Mouse (Mus musculus): ENCODE results near the gene Cic. TPM values are rescaled to one million over a fixed set of nuclear protein-coding genes. Genes with fewer than 3 reads are reported as not detected.
A peak's percentile ranks its signal among the peaks of the same experiment; 100 is the strongest.

Cic gene
- polyA plus RNA-seq, 1 experiment from 2014 or later, result 30.8 TPM

GRCm38 (mm10) chr7:25301063-25301462, 33.6 kb downstream of the Cic start, which contains the start of gene Prr19:
Prr19 (plus strand) TSS chr7:25301411.
- 0 out of 2 replicates have a peak, but pooled peaks have one; percentile 31 for ATAC-seq (ENCODE audit: low FRiP score, low TSS enrichment)
- H3K27me3 ChIP-seq (ENCODE audit: insufficient read depth, low read length), result no peaks in the 10 kb centered on the region; the same call in 1 of the 2 replicates
- H3K9ac ChIP-seq (replicated peaks; ENCODE audit: low read length), result no peak within 1 kb of the TSS
- H3K27ac ChIP-seq (ENCODE audit: low read length), result no peak within 1 kb of the TSS
- no peak within 1 kb of the TSS for H3K4me3 ChIP-seq (ENCODE audit: low read length)
- H3K4me2 ChIP-seq (replicated peaks; ENCODE audit: low read depth, low read length), result no peak within 1 kb of the TSS
- 0 out of 2 replicates have a peak, but pooled peaks cover 1% of the 10 kb centered on the region for H3K36me3 ChIP-seq (ENCODE audit: insufficient read depth, low read length)
- WGBS, result 64% methylated on average over 17 of the region's 19 CpGs
- no peaks in the 10 kb centered on the region for H3K9me3 ChIP-seq (ENCODE audit: low read length)
- H3K4me1 ChIP-seq (ENCODE audit: insufficient read depth, low read length), result peaks cover 11% of the 10 kb centered on the region

GRCm38 (mm10) chr7:25303003-25303684, 35.6 kb downstream of the Cic start:
- 72% methylated on average over 9 of the region's 9 CpGs for WGBS
- no peak overlapping the region for H3K4me3 ChIP-seq (ENCODE audit: low read length)
- no peak for ATAC-seq (ENCODE audit: low FRiP score, low TSS enrichment)

GRCm38 (mm10) chr7:25303685-25304006, 36.1 kb downstream of the Cic start:
- Histone ChIP-seq H3K4me2 (replicated peaks; ENCODE audit: low read depth, low read length) (no peak overlapping the region), H3K9me3 (ENCODE audit: low read length) (no peaks in the 10 kb centered on the region), H3K9ac (replicated peaks; ENCODE audit: low read length) (no peak overlapping the region), H3K27ac (ENCODE audit: low read length) (no peak overlapping the region), H3K36me3 (ENCODE audit: insufficient read depth, low read length) (no peaks in the 10 kb centered on the region), H3K4me1 (ENCODE audit: insufficient read depth, low read length) (peaks cover 9% of the 10 kb centered on the region), H3K27me3 (ENCODE audit: insufficient read depth, low read length) (peaks cover 3% of the 10 kb centered on the region), H3K4me3 (ENCODE audit: low read length) (no peak overlapping the region)
- ATAC-seq (ENCODE audit: low FRiP score, low TSS enrichment), result no peak
- 78% methylated on average over 3 of the region's 3 CpGs for WGBS

More at GRCm38 (mm10) chr7:25303003-25303684, 35.6 kb downstream of the Cic start:
- peaks cover 13% of the 10 kb centered on the region for H3K4me1 ChIP-seq (ENCODE audit: insufficient read depth, low read length)
- no peaks in the 10 kb centered on the region for H3K36me3 ChIP-seq (ENCODE audit: insufficient read depth, low read length)
- H3K9ac ChIP-seq (replicated peaks; ENCODE audit: low read length), result no peak overlapping the region
- H3K9me3 ChIP-seq (ENCODE audit: low read length), result no peaks in the 10 kb centered on the region
- H3K27me3 ChIP-seq (ENCODE audit: insufficient read depth, low read length), result peaks cover 3% of the 10 kb centered on the region
- no peak overlapping the region for H3K27ac ChIP-seq (ENCODE audit: low read length)
- H3K4me2 ChIP-seq (replicated peaks; ENCODE audit: low read depth, low read length), result no peak overlapping the region

- ATAC-seq (ENCODE audit: low FRiP score, low TSS enrichment), result no peak
- no peak overlapping the region for H3K27ac ChIP-seq (ENCODE audit: low read length)
- H3K36me3 ChIP-seq (ENCODE audit: insufficient read depth, low read length), result no peaks in the 10 kb centered on the region
- peak overlapping the region; percentile 97 for H3K4me2 ChIP-seq (replicated peaks; ENCODE audit: low read depth, low read length)
- no peaks in the 10 kb centered on the region for H3K9me3 ChIP-seq (ENCODE audit: low read length)
- H3K4me3 ChIP-seq (ENCODE audit: low read length), result peak overlapping the region; percentile 58
- H3K9ac ChIP-seq (replicated peaks; ENCODE audit: low read length), result peak overlapping the region; percentile 41; the same call in 1 of the 2 replicates
- peaks cover 3% of the 10 kb centered on the region for H3K27me3 ChIP-seq (ENCODE audit: insufficient read depth, low read length)
- H3K4me1 ChIP-seq (ENCODE audit: insufficient read depth, low read length), result peaks cover 9% of the 10 kb centered on the region
- 0% methylated on average over 2 of the region's 2 CpGs for WGBS
These were observed 38.0 kb downstream of the Cic start for GRCm38 (mm10) chr7:25305481-25305880.

- Histone ChIP-seq H3K36me3 (ENCODE audit: insufficient read depth, low read length) (no peaks in the 10 kb centered on the region), H3K4me1 (ENCODE audit: insufficient read depth, low read length) (peaks cover 9% of the 10 kb centered on the region), H3K9ac (replicated peaks; ENCODE audit: low read length) (peak within 1 kb of the TSS; percentile 41; the same call in 1 of the 2 replicates), H3K4me2 (replicated peaks; ENCODE audit: low read depth, low read length) (peak within 1 kb of the TSS; percentile 97), H3K4me3 (ENCODE audit: low read length) (peak within 1 kb of the TSS; percentile 58), H3K27me3 (ENCODE audit: insufficient read depth, low read length) (peaks cover 3% of the 10 kb centered on the region), H3K27ac (ENCODE audit: low read length) (no peak within 1 kb of the TSS), H3K9me3 (ENCODE audit: low read length) (no peaks in the 10 kb centered on the region)
- peak; percentile 87 for ATAC-seq (ENCODE audit: low FRiP score, low TSS enrichment)
- under 1% methylated on average over 47 of the region's 47 CpGs for WGBS
These were observed 38.6 kb downstream of the Cic start, which contains the start of gene Tmem145 for GRCm38 (mm10) chr7:25305956-25306613. Tmem145 (plus strand) TSS chr7:25306106.

GRCm38 (mm10) chr7:25306614-25306996, 39.1 kb downstream of the Cic start:
- Histone ChIP-seq H3K36me3 (ENCODE audit: insufficient read depth, low read length) (no peaks in the 10 kb centered on the region), H3K27me3 (ENCODE audit: insufficient read depth, low read length) (peaks cover 7% of the 10 kb centered on the region), H3K4me2 (replicated peaks; ENCODE audit: low read depth, low read length) (no peak overlapping the region), H3K9ac (replicated peaks; ENCODE audit: low read length) (no peak overlapping the region), H3K4me3 (ENCODE audit: low read length) (no peak overlapping the region), H3K4me1 (ENCODE audit: insufficient read depth, low read length) (peaks cover 9% of the 10 kb centered on the region), H3K27ac (ENCODE audit: low read length) (no peak overlapping the region), H3K9me3 (ENCODE audit: low read length) (no peaks in the 10 kb centered on the region)
- no peak for ATAC-seq (ENCODE audit: low FRiP score, low TSS enrichment)
- WGBS, result 43% methylated on average over 2 of the region's 2 CpGs

GRCm38 (mm10) chr7:25308702-25309318, 41.3 kb downstream of the Cic start:
- no peak for ATAC-seq (ENCODE audit: low FRiP score, low TSS enrichment)
- H3K4me3 ChIP-seq (ENCODE audit: low read length), result no peak overlapping the region
- H3K4me2 ChIP-seq (replicated peaks; ENCODE audit: low read depth, low read length), result no peak overlapping the region
- WGBS, result 61% methylated on average over 17 of the region's 17 CpGs
- H3K4me1 ChIP-seq (ENCODE audit: insufficient read depth, low read length), result peaks cover 9% of the 10 kb centered on the region
- H3K9ac ChIP-seq (replicated peaks; ENCODE audit: low read length), result no peak overlapping the region
- no peak overlapping the region for H3K27ac ChIP-seq (ENCODE audit: low read length)
- H3K27me3 ChIP-seq (ENCODE audit: insufficient read depth, low read length), result peaks cover 29% of the 10 kb centered on the region
- no peaks in the 10 kb centered on the region for H3K36me3 ChIP-seq (ENCODE audit: insufficient read depth, low read length)
- H3K9me3 ChIP-seq (ENCODE audit: low read length), result no peaks in the 10 kb centered on the region

GRCm38 (mm10) chr7:25309425-25309824, 41.9 kb downstream of the Cic start:
- ATAC-seq (ENCODE audit: low FRiP score, low TSS enrichment), result no peak
- H3K27me3 ChIP-seq (ENCODE audit: insufficient read depth, low read length), result peaks cover 35% of the 10 kb centered on the region
- WGBS, result 86% methylated on average over 9 of the region's 9 CpGs

GRCm38 (mm10) chr7:25311193-25311592, 43.7 kb downstream of the Cic start:
- Histone ChIP-seq H3K4me2 (replicated peaks; ENCODE audit: low read depth, low read length) (no peak overlapping the region), H3K9ac (replicated peaks; ENCODE audit: low read length) (no peak overlapping the region), H3K27ac (ENCODE audit: low read length) (no peak overlapping the region), H3K36me3 (ENCODE audit: insufficient read depth, low read length) (no peaks in the 10 kb centered on the region), H3K4me3 (ENCODE audit: low read length) (no peak overlapping the region), H3K4me1 (ENCODE audit: insufficient read depth, low read length) (peaks cover 18% of the 10 kb centered on the region), H3K27me3 (ENCODE audit: insufficient read depth, low read length) (peaks cover 49% of the 10 kb centered on the region), H3K9me3 (ENCODE audit: low read length) (no peaks in the 10 kb centered on the region)
- 80% methylated on average over 11 of the region's 11 CpGs for WGBS
- no peak for ATAC-seq (ENCODE audit: low FRiP score, low TSS enrichment)

More at GRCm38 (mm10) chr7:25309425-25309824, 41.9 kb downstream of the Cic start:
- H3K27ac ChIP-seq (ENCODE audit: low read length), result no peak overlapping the region
- no peak overlapping the region for H3K9ac ChIP-seq (replicated peaks; ENCODE audit: low read length)
- no peak overlapping the region for H3K4me2 ChIP-seq (replicated peaks; ENCODE audit: low read depth, low read length)
- H3K4me1 ChIP-seq (ENCODE audit: insufficient read depth, low read length), result peaks cover 9% of the 10 kb centered on the region
- no peak overlapping the region for H3K4me3 ChIP-seq (ENCODE audit: low read length)
- H3K36me3 ChIP-seq (ENCODE audit: insufficient read depth, low read length), result no peaks in the 10 kb centered on the region
- no peaks in the 10 kb centered on the region for H3K9me3 ChIP-seq (ENCODE audit: low read length)
